Mouse (Mus musculus): ENCODE results near the gene Cpne6.

Cpne6 gene

DNA sequence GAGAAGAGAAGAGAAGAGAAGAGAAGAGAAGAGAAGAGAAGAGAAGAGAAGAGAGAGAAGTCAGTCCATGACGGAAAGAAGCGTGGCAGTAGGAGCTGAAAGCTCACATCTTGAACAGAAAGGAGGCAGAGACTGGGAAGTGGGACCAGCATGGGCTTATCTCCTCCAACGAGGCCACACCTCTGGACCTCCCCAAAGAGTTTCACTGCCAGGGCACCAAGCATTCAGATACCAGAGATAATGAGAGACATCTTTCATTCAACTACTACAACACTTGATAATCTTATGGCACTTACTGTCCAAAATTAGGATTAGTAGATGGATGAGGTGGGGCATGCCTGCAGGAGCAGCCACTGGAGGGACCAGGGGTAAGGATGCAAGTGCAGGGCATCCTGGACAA lies 45.5 kb downstream of the Cpne6 start:
- no peak for DNase-seq (ENCODE audit: low spot score)

DNA sequence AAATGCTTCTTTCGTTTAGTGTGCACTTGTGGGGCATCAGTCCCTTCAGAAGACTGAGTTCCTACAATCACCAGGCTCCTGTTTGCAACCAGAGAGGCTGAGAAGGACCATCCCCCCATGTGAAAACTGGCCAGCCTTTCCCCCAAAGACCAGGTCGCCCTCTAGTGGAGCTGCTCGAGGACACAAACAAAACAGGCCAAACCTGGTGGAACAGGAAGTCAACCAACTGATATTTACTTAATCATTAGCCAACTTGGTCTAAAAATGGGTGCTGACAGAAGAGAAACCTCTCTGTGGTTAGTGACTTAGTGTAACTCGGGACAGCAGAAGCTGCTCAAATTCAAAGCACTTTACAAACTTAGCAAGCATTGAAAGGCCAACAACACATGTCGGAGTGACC lies 46.8 kb downstream of the Cpne6 start:
- DNase-seq (ENCODE audit: low spot score) = peak; percentile 91

DNA sequence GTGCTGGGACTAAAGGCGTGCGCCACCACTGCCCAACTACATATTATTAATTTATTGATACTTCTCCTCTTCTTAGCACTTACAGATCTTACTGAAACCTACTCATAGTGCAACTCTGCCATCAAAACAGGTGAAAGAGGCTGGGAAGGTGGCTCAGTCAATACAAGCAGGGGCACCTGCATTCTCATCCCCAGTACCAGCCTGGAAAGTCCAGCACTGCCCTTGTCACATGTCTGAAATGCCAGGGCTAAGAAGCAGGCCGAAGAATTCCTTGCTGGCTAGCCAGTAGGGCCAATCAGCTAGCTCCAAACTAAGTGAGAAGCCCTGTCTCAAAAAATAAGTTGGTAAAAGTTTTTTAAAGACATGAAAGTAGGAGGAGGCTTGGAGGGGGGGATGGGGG lies 47.3 kb downstream of the Cpne6 start:
- DNase-seq (ENCODE audit: low spot score) = no peak

DNA sequence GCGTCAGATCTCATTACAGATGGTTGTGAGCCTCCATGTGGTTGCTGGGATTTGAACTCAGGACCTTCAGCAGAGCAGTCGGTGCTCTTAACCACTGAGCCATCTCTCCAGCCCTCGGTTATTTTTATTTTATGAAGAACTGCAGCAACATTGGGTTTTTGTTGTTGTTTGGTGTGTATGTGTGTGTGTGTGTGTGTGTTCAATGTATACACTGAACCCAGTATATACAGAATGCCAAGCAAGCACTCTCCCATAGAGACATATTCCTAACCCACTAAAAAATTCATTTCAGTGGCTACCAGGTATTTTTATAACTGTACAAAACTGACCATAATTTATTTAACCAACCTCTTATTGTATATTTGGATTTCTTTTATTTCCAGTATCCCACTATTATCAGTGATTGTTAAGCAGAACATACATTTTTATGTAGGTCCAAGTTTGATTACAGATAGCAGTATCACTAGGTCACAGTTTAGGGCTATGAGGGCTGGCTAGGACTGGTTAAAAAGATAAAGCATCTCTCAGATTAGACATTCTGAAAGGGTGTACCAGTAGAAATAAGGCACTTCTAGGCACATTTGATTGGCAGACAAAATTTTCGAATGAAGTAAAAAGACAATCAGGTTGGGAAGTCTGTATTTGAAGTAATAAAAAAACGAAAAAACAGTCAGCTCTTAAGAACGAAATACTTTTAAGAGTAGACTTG lies 48.6 kb downstream of the Cpne6 start:
- DNase-seq (ENCODE audit: low spot score) = no peak

DNA sequence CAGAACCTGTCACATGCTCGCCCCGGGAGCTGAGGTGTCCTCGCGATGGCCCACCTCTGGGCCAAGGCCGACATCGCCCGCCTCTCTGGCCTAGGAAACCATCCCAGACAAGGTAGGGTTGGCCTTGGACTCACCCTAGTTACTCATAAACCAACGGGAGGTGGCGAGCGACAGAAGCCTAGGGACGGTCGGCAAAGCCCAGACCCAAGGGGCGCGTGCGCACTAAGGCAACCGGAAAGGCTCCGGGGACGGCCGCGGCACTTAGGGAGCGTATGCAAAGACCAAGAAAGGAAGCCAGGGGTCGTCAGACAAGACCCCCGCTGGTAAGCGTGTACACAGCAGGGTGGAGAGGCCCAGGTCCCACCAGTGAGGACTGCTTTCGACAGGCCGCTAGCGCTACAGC lies 49.6 kb downstream of the Cpne6 start, which contains the start of gene Dcaf11:
Gene Dcaf11 (plus strand): TSS at position 208 of the 403 bp plus-strand sequence.
- peak; percentile 90 for DNase-seq (ENCODE audit: low spot score)

DNA sequence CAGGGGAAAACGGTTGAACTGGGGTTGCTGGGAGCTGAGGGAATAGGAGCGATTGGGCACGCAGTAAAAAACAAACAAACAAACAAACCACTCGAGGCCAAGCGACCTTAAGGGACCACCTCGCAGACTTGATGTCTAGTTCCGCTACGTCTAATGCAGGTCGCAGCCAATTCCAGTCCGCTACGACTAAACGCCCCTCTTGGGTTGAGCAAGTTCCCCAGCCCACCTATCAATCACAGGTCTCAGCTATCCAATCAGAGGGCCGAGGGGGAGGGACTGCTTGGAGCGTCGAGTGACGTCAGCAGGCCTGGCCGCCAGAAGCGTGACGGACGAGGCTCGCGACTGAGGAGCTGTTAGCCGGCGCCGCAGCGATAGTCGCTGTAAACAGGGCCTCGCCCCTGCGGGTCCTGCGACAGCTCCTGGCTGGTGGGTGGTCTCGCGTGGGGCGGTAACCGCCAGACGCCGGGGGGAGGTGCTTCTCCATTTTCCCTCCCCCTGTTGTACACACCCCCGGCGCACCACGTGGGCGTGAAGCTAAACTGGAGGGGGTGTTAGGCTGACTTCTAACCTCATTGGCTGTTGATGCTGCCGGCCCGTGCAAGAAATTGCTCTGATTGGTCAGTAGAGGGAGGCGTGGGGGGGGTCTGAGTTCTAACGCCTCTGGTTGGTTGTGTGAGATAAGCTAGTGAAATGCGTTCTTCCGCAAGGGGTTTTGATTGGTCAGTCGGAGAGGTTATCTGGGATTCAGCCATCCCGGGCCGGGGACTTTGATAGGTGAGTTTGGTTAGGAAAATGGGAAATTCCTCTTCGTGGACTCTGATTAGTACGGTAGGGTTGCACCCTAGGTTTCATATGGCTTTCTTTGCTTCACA lies 50.2 kb downstream of the Cpne6 start, which contains the start of gene A730061H03Rik:
Gene A730061H03Rik (minus strand): TSS at position 205 of the 872 bp plus-strand sequence.
- DNase-seq (ENCODE audit: low spot score) = peak; percentile 98

DNA sequence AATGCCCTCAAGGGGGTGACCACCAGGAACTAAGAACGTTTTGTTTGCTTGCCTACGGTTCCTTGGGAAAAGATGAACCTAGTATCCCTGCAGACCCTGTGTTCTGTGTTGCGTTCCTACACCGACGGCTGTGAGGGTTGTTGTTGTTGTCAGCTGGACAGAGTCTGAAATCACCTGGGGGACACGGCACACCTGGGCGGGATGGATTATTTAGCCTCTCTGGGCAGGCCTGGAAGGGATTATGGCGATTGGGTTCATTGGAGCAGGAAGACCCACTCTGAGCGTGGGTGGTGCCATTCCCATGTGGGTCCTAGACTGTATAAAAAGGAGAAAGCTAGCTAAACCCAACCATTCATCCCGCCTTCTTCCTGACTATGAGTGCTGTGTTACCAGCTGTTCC lies 51.6 kb downstream of the Cpne6 start:
- no peak for DNase-seq (ENCODE audit: low spot score)

DNA sequence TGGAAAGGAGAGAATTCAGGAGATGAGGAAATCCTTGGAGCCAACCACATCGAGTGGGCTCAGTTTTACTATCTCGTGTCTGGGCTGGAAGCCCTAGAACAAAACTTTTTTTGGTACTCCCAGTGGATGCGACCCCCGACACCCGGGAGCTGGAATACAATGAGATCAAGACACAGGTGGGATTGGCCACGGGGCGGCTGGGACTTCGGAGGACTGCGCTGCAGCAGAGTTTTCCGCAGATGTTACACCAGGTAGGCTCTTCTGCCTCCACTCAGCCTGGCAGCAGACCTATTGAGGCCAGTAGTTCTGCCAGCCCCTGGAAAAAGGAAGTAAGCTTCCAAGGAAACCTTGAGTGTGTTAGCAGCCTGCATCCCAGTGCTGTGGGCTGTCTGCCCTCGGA lies 53.0 kb downstream of the Cpne6 start:
- no peak for DNase-seq (ENCODE audit: low spot score)

DNA sequence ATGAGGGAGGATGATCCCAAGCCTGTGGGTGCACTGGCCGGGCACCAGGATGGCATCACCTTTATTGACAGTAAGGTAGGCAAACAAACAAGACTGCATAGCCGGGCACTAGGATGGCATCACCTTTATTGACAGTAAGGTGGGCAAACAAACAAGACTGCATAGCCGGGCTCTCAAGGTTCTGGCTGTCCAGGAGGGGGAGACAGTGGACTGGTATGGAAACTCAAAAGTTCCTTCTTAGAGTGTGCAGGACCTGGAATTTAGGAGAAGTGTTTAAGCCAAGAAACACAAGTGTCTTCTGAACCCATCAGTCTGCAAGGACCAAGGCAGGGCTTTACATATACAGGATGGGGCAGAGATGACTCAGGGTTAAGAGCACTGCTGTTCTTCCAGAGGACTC lies 55.5 kb downstream of the Cpne6 start:
- DNase-seq (ENCODE audit: low spot score) = no peak

All from testis, postnatal 10 days (tissue).